10 mouse cellular contexts compared by ENCODE assay signal in the genomic region with DNA sequence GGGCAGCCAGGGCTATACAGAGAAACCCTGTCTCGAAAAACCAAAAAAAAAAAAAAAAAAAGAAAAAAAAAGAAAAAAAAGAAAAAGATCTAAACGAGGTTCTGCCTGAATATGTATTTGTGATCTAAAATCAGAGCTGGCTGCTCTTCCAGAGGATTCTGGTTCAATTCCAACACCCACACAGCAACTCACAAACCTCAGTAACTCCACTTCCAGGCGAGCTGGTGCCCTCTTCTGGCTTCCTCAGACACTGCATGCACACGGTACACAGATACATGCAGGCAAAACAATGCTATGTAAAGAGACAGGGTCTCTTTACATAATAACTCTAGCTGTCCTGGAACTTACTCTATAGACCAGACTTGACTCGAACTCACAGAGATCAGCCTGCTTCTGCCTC.
DNase-seq lines count a peak whose midpoint lies in the region; ATAC-seq lines count a peak whose summit lies in the region.
"Had no signal": no experiment of that assay in that cellular context is flagged by ENCODE, and none has a peak within 500 bp of the region (broad histone marks: within the 10 kb centered on the region; RNA-seq: fewer than 3 reads in every experiment).

No protein-coding gene starts in this region.

- peak; percentile 60; the same call in 1 of the 2 replicates for ATAC-seq in neutrophil, adult 5-6 weeks (ENCODE audit: extremely low read depth, insufficient number of reproducible peaks, low FRiP score, poor library complexity, severe bottlenecking)
- no peak for ATAC-seq in forebrain, embryonic 15.5 days (replicated peaks)

- no peaks in the 10 kb centered on the region for H3K9me3 ChIP-seq in forebrain, embryonic 15.5 days
- H3K9me3 ChIP-seq: limb, embryonic 15.5 days; stomach, embryonic 15.5 days had no signal

- H3K4me3 ChIP-seq in forebrain, embryonic 15.5 days = no peak overlapping the region
- H3K4me3 ChIP-seq: limb, embryonic 15.5 days; stomach, embryonic 15.5 days had no signal

- no peak overlapping the region for H3K4me2 ChIP-seq in forebrain, embryonic 15.5 days (replicated peaks)
- H3K4me2 ChIP-seq: limb, embryonic 15.5 days; stomach, embryonic 15.5 days had no signal

- H3K4me1 ChIP-seq in forebrain, embryonic 15.5 days = no peaks in the 10 kb centered on the region
- H3K4me1 ChIP-seq: limb, embryonic 15.5 days; stomach, embryonic 15.5 days had no signal

- no peak overlapping the region for H3K9ac ChIP-seq in forebrain, embryonic 15.5 days (replicated peaks)
- H3K9ac ChIP-seq: limb, embryonic 15.5 days; stomach, embryonic 15.5 days had no signal

- no peaks in the 10 kb centered on the region for H3K36me3 ChIP-seq in forebrain, embryonic 15.5 days
- H3K36me3 ChIP-seq: limb, embryonic 15.5 days; stomach, embryonic 15.5 days had no signal

- no peaks in the 10 kb centered on the region for H3K27me3 ChIP-seq in forebrain, embryonic 15.5 days
- H3K27me3 ChIP-seq: limb, embryonic 15.5 days; stomach, embryonic 15.5 days had no signal

- peak; percentile 41 to 60 for DNase-seq in cerebellum, postnatal 25 days
- DNase-seq in cerebellum, adult 9-11 months = no peak
- peak; percentile 59 for DNase-seq in 3134 (ENCODE audit: extremely low read depth, insufficient read length, low spot score)
- peak; percentile 22 to 56 for DNase-seq in adrenal gland, adult 18-20 months (ENCODE audit: low spot score in 2 of 2)
- DNase-seq in gastrocnemius, postnatal 10 days = peak; percentile 65
- peak; percentile 75 to 92 for DNase-seq in layer of hippocampus, postnatal 14 days (ENCODE audit: low spot score in 2 of 2)

- whole genome bisulfite sequencing in forebrain, embryonic 15.5 days = 70% methylated on average over 5 of the region's 5 CpGs

- no peak overlapping the region for H3K27ac ChIP-seq in forebrain, embryonic 15.5 days (replicated peaks)
- H3K27ac ChIP-seq: limb, embryonic 15.5 days; stomach, embryonic 15.5 days had no signal
